Mouse (Mus musculus) CD4-positive, CD25-positive, alpha-beta regulatory T cell, adult 2 months (primary cell): Measurements from ENCODE around the gene Chsy1.

ENCODE experiments used
- DNase-seq: peaks from one replicate; pipeline ENCODE4 v3.0.0-alpha.2; 2012; ENCODE audit warnings: low read depth, low spot score

The Chsy1 gene

GRCm38 (mm10) chr7:66109855-66110635 is 730 bp downstream of the Chsy1 start:
- peak; percentile 65 for DNase-seq

- peak; percentile 47 for DNase-seq
These were observed 1.4 kb downstream of the Chsy1 start for GRCm38 (mm10) chr7:66110636-66111112.

- no peak for DNase-seq
These were observed 1.9 kb downstream of the Chsy1 start for GRCm38 (mm10) chr7:66111211-66111610.

- DNase-seq: no peak
These were observed 4.2 kb downstream of the Chsy1 start for GRCm38 (mm10) chr7:66113561-66113960.

GRCm38 (mm10) chr7:66115821-66116343 is 6.6 kb downstream of the Chsy1 start:
- DNase-seq: peak; percentile 63

- no peak for DNase-seq
These were observed 7.7 kb downstream of the Chsy1 start for GRCm38 (mm10) chr7:66116906-66117482.

- no peak for DNase-seq
These were observed 8.7 kb downstream of the Chsy1 start for GRCm38 (mm10) chr7:66118046-66118445.

GRCm38 (mm10) chr7:66118796-66119195 is 9.5 kb downstream of the Chsy1 start:
- DNase-seq: no peak

- no peak for DNase-seq
These were observed 10.8 kb downstream of the Chsy1 start for GRCm38 (mm10) chr7:66120139-66120538.

GRCm38 (mm10) chr7:66120702-66121396 is 11.5 kb downstream of the Chsy1 start:
- DNase-seq: no peak

GRCm38 (mm10) chr7:66124551-66124968 is 15.2 kb downstream of the Chsy1 start:
- no peak for DNase-seq

- no peak for DNase-seq
These were observed 16.1 kb downstream of the Chsy1 start for GRCm38 (mm10) chr7:66125368-66125767.

GRCm38 (mm10) chr7:66127951-66128645 is 18.8 kb downstream of the Chsy1 start:
- DNase-seq: no peak

GRCm38 (mm10) chr7:66128857-66129256 is 19.5 kb downstream of the Chsy1 start:
- no peak for DNase-seq

GRCm38 (mm10) chr7:66130296-66130695 is 21.0 kb downstream of the Chsy1 start:
- no peak for DNase-seq

GRCm38 (mm10) chr7:66131776-66132421 is 22.6 kb downstream of the Chsy1 start:
- DNase-seq: no peak

- no peak for DNase-seq
These were observed 24.8 kb downstream of the Chsy1 start for GRCm38 (mm10) chr7:66134154-66134553.

GRCm38 (mm10) chr7:66135644-66136043 is 26.3 kb downstream of the Chsy1 start:
- DNase-seq: no peak

- no peak for DNase-seq
These were observed 26.9 kb downstream of the Chsy1 start for GRCm38 (mm10) chr7:66136187-66136586.

GRCm38 (mm10) chr7:66137309-66137708 is 28.0 kb downstream of the Chsy1 start:
- no peak for DNase-seq

GRCm38 (mm10) chr7:66138301-66138700 is 29.0 kb downstream of the Chsy1 start:
- DNase-seq: no peak
